Mouse (Mus musculus): ENCODE results near the gene Oxct1.

Gene Oxct1

GRCm38 (mm10) chr15:4124648-4125047, 98.5 kb downstream of the Oxct1 start:
- no peak for DNase-seq

- peak in 1 of 2 experiments; percentile 8 for DNase-seq
These were observed 112.3 kb downstream of the Oxct1 start for GRCm38 (mm10) chr15:4138524-4138923.

GRCm38 (mm10) chr15:4139516-4139915, 113.3 kb downstream of the Oxct1 start:
- no peak for DNase-seq

- no peak for DNase-seq
These were observed 119.2 kb downstream of the Oxct1 start for GRCm38 (mm10) chr15:4145352-4145751.

GRCm38 (mm10) chr15:4147700-4148099, 121.5 kb downstream of the Oxct1 start:
- no peak for DNase-seq

GRCm38 (mm10) chr15:4148649-4149389, 122.6 kb downstream of the Oxct1 start:
- no peak for DNase-seq

GRCm38 (mm10) chr15:4154646-4155045, 128.5 kb downstream of the Oxct1 start:
- DNase-seq: peak; percentile 9 to 12

- no peak for DNase-seq
These were observed 141.8 kb downstream of the Oxct1 start for GRCm38 (mm10) chr15:4167946-4168345.

GRCm38 (mm10) chr15:4171600-4171999, 145.4 kb downstream of the Oxct1 start:
- no peak for DNase-seq

- DNase-seq: no peak
These were observed 171.7 kb downstream of the Oxct1 start for GRCm38 (mm10) chr15:4197913-4198312.
